Mouse (Mus musculus) urinary bladder, postnatal 10 days (tissue): ENCODE data around the gene Gm20403.
"Not testable (repeated sequence)": the region's sequence is repeated elsewhere in the genome, so short reads cannot be mapped to it uniquely, and the experiment has no call there.

ENCODE experiments used
- DNase-seq: peaks from one replicate; pipeline ENCODE4 v3.0.0; 2022; ENCODE audit warnings: low spot score

Gm20403 gene

DNA sequence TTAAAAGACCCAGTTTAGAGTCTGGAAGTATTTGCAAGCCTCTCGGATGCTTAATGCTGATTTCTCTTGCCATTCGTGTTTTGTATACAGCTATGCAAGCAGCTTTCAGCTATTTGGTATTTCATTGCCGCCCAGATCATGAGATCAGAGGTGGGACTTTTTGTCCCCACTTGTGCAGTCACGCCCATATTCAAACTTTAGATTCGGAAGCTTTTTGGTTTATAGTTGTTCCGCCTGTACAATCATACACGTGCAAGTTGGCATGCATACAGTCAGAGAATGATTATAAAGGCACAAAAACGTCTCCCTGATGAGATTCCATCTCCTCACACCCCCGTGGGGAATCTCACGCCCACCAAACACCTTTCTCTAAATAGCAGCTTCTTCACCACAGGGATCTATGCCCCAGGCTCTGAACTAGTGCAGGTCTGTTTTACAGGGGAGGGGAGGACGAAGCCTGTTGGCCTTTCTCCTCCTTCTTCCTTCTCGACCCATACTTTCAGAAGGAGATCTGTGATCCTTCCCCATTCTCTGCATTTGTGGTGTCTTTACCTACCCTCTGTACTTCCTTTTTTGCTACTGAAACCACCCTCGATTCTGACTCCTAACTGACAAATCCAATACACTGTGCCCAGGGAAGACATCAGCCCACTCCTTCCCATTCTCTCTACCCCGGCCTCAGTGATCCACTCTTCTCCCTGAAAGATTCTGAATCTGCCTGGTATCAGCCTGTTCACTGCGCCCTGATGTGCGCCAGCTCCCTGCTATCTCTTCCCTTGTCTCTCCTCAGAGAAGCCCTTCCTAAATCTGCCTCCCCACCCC is 7.1 kb upstream of the Gm20403 start:
- DNase-seq: no peak

DNA sequence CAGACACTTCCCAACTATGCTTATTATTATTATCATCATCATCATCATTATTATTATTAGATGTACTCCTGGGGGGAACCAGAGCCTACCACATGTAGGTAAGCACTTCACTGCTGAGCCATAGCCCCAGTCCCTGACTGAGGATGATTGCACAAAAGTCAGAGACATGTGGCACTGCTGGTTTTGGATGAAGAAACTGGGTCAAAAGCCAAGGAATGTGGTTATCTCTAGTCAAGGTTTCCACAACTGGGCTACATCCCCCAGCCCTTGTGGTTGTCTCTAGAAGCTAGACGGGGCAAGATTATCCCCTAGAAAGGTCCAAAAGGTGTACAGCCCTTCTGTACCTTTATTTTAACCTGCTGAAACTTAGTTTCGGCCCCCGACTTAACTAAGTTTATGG is 6.5 kb upstream of the Gm20403 start:
- DNase-seq: no peak

DNA sequence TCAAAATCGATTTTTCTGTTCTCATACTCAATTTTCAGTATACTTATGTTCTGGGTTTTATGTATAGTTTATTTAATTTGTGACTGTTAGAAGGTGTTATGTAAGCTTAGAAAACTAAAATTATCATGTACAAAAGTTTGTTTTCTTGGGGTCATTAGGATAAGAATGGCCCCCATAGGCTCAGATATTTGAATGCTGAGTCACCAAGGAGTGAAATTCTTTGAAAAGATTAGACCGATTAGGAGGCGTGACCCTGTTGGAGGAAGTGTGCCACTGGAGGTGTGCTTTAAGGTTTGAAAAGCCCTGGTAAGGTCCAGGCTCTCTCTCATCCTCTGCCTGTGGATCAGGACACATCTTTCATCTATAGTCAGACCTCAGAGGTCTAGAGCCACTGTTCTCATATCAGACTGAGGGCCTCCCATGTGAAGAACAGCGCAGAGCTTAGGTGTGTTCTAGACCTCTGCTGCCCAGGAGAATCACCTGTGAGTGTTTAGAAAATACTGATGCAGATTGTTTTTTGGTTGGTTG is 2.1 kb upstream of the Gm20403 start:
- no peak for DNase-seq

DNA sequence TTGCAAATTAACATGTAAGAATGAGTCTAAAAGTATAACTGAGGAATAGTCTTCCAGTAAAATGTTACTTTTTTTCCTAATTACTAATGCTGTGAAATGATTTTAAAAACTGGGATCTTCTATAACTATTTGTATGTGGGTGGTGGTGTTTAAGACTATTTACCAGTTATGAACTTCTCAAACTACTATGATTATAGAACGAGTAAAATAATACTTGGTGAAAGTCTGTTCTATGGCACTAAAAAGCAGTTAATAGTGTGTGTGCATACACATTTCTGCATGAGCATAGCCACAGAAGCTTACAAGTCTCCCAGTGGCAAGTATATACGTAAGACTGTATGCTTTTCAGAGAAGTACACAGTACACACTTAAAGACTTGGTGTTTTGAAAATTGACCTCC is 827 bp upstream of the Gm20403 start:
- DNase-seq: no peak

DNA sequence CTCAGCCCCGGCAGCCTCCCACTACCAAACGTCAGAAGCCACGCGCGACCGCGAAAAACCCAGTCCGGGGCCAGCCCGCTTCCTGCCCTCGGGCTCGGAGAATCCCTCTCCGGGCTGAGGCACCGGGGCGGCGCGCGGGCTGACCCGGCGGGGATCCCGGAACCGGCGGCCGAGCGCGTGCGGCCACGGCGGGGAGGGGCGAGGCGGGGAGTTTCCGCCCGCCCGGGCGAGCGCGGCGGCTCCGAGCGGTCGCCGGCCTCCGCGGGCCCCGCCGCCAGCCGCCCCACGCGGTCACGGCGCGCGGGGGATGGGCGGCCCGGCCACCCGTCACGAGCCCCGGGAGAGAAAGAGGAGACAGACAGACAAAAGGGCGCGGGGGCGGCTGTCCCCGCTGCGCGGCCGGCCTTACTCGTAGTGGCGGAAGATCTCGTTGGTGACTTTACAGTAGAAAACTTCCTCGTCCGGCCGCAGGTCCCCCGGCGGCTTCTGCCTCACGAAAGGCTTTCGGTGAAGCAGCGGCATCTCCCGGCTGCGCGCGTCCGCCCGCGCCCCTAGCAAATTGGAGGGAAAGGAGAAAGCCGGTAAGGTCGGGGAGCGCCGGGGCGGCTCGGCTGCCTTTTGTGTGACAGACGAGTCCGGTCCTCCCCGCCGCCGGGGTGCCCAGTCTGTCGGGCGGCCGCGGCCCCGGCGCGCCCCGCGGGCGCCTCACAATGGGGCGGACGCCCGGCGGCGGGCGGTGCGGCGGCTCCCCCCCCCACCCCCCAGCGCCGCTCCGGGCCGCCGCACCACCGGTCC is 875 bp downstream of the Gm20403 start:
- DNase-seq: peak; percentile 15

DNA sequence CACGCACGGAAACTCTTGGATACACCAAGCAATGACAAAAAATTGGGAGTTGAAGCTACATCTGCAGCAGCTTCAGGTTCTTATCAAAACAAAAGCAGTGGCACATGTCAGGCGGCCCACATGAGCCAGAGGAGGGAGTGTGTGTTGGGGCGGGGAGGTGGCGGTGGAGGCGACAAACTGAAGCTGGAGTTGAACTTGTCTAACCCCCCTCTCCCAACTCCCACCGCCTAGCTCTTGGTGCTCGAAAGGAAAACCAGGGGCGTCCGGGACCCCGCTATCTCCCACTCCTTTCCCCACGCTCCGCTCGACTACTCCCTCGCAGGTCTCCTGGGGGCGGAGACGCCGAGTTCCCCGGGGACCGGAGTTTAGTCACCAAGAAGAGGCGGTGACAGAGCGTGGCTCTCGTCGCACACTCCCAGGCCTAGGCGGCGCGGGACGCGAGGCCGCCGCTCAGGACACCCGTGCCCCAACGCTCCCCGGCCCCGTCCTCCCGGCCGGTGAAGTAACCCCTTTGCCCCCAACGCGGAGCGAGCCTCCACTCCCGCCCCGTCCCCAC is 1.6 kb downstream of the Gm20403 start:
- no peak for DNase-seq

DNA sequence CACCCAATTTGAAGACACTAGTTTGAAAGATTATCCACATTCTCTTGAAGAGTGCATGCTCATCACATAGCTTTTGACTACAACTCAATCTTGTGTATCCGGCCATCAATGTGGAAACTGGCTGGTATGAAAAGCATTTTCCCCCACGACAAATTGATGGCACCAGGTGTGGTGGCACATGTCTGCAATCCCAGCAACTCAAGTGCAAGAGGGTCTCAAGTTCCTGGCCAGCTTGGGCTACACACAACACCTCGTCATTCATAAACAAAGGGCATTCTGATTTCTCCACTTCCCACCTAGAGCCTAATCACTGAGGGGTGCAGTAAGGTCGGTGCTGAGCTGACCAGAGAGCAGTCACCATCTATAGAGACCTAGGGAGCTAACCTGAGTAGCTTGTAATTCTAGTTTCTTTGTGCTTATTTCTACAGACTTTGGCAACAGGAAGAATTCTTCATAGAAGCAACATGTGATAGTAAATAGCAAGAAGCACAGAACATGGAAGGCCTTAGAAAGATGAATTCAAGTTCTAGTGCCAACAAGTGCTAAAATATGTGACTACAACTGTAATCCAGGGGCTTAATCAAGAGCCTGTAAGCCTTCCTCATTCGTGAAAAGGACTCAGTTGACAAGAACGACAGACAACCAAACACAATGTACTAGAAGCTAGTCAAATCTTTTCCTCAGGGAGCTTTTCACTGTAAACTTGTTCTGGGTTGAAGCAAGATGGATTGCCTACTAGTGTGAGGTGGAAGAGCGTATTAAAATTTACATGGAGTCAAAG is 3.2 kb downstream of the Gm20403 start:
- DNase-seq: no peak

DNA sequence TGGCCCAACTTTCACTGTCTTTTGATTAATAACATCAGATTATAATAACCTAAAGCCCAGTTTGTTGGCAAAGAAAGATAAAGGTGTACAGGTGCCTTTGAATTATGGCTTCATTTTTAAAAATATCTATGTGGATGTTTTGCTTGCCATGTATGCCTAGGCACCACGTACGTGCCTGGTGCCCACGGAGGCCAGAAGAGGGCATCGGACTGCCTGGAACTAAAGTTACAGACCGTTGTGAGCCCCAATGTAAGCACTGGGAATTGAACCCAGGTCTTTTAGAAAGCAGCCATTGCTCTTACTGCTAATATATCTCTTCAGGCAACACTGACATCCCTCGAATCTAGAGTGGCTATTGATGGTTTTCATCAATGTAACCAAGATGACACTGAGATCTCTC is 4.4 kb downstream of the Gm20403 start:
- DNase-seq: no peak

DNA sequence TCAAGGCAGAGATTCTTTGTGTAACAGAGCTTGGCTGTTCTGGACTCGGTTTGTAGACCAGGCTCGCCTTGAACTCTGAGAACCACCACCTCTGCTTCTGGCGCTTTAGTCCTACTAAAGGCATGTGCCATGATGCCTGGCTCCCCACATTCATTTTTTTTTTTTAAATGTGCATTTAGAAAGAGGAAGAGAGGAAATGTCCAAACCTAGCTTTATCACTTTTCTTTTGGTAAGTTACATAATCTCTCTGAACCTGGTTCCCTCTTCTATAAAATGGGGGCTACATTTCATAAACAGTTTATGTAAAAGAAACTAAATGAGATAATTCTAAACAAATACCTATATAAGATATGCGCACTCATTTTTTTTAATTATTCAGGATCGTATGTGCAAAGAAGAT is 5.4 kb downstream of the Gm20403 start:
- no peak for DNase-seq

DNA sequence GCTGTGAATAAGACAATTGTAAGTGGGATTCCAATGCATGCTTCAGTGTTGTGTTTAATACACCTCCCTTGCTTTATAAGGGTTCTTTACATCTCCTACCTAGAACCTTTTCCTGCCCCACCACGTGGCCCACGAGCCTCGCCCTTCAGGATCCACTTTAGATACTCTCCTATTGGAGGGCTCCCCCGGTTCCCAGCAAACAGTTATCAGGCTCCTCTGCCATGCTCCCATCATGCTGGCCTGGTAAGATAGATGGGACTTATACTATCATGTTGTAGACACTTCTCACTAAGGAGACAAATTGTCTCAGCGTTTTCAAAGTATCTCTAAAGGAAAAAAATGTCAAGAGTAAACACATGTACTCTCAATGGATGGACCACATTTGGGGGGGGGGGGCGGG is 5.8 kb downstream of the Gm20403 start:
- DNase-seq: no peak

DNA sequence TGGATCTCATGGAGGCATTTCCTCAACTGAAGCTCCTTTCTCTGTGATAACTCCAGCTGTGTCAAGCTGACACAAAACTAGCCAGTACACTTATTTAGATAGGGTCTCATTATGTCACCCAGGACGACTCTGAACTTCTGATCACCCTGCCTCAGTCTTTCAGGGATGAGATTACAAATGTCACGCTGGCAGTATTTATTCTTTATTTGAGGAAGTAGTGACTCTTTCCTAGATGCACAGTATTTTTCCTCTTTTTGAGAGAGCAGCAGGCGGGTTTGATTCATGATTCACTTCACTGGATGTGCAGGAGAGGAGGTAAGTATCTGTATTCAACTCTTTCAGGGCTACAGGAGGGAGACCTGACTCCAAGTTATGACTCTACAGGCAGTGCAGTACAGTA is 17.3 kb downstream of the Gm20403 start:
- DNase-seq: no peak

DNA sequence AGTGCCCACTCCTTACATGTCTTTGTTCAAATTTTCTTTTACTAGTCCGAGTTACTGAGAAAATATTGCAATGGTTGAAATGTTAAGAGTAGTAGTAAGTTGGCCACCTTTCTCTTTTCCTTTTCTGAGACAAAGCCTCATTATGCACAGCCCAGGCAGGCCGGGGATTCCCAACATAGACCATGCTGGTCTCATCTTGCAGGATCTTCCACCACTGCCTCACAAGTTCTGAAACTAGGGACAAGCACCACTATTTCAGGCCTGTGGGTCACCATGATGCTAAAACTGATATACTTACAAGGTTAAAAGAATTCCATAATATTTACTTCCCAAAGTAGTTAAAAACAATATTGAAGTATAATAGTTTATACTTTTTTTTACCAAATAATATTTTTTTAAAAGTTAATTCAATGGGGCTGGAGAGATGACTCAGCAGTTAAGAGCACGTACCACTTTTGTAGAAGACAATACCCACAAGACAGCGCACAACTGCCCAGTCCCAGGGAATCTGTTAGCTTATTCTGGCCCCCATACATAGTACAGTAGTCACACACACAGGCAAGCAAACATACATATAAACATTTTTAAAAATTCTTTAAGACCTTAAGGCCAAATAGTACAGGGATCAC is 20.7 kb downstream of the Gm20403 start:
- no peak for DNase-seq

DNA sequence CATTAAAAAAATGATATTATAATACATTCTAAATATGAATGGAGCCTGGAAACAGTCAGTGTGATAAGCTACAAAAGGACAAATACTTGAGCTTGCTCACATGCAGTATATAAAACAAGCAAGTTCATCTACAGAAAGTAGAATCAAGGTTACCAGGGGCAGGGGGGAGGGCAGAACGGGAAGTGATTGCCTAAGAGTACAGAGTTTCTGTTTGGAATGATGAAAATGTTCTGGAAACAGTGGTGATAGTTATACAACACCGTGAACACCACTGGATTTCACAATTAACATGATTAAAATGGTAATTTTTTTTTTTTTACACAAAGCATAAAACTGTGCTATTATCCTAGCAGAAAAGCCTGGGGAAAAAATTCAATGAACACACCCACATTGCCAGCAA is 26.8 kb downstream of the Gm20403 start:
- DNase-seq: no peak

DNA sequence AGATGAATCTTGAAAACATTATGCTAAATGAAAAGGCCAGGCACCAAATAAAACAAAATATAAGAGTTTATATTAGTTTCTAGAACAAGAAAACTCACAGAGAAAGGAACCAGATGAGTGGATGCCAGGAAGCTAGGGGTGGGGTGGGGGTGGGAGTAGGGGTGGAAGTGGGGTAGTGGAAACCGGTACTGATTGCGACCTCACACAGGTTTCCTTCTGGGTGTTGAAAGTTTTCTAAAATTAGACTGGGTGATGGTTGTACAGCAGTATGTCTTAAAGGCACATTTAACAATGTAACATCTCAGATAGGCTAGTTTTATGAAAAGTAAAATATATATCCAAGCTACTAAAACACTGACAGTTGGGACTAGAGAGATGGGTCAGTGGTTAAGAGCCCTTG is 29.4 kb downstream of the Gm20403 start:
- DNase-seq: no peak

DNA sequence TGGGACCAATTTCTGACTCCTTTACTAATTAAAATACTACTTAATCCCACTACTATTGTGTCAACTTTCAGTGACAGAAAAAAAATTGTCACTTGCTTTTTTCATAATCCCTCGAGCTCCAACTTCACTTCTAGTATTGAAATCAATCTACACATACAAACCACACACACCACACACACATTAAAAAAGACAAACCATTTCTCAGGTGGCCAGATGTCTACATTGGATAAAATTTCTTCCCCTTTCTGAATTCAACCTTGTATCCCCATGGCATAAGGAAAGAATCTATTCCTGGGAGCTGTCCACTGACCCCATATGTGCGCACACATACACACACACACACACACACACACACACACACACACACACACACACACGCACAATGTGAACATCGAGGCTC is 29.9 kb downstream of the Gm20403 start:
- DNase-seq: no peak

DNA sequence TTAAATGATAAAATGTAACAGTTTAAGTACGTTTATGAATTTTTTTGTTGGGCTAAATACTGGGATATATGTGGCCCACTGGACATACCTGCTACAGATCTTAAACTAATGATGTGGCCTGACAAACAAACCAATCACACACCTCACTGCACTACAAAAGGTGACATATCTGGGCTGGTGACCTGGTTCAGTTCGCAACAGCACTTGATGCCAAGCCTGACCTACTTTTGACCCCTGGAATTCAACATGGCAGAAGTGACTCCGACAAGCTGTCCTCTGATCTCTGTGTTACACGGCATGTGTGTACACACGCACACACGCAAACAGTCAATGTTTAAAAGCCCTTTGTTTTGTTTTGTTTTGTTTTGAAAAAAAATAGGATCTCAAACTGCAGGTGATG is 40.2 kb downstream of the Gm20403 start:
- no peak for DNase-seq

DNA sequence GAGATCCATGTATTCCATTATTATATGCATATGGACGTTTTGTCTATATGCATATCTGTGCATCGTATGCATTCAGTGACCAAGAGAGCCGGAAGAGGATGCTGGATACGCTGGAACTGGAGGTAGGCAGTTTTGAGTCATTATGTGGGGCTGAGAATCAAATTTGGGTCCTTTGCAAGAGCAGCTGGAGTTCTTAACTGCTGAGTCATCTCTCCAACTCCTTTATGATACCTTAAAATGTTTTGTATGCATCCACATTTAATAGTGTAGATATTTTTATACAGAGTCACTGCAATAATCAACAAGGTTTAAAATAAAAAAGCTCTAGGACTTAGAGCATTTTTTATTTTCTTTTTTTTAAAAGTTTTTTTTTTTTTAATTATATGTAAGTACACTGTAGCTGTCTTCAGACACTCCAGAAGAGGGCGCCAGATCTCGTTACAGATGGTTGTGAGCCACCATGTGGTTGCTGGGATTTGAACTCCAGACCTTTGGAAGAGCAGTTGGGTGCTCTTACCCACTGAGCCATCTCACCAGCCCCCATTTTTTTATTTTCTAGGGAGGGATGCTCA is 43.7 kb downstream of the Gm20403 start:
- DNase-seq: not testable (repeated sequence)

DNA sequence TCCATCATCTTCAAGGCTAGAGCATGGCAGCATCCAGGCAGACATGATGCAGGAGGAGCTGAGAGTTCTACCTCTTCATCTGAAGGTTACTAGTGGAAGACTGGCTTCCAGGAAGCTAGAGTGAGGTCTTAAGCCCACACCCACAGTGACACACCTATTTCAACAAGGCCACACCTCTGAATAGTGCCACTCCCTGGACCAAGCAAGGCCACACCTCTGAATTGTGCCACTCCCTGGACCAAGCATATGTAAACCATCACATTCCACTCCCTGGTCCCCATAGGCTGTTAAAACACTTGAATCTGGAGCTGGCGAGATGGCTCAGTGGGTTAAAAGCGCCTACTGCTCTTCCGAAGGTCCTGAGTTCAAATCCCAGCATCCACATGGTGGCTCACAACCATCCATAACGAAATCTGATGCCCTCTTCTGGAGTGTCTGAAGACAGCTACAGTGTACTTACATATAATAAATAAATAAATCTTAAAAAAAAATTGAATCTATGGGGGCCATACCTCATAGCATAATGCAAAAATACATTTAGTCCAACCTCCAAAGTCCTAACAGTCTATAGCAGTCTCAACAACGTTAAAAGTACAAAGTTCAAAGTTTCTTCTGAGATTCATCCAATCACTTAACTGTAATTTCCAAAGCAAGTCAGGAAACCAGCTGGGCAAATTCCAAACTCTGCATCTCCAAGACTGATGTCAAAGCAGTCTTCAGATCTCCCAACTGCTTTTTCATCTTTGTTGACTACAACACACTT is 48.6 kb downstream of the Gm20403 start:
- not testable (repeated sequence) for DNase-seq
